ENCODE assay signal across 8 mouse cellular contexts in genomic region chrX:101641161-101641530, GRCm38 (mm10). TPM values are rescaled to one million over a fixed set of nuclear protein-coding genes. Genes with fewer than 3 reads are reported as not detected.
DNase-seq lines count a peak whose midpoint lies in the region; ATAC-seq and TF ChIP-seq lines count a peak whose summit lies in the region.

No protein-coding gene starts in this region.

- H3K27me3 ChIP-seq in heart, adult 2 months (ENCODE audit: control insufficient read depth, insufficient read depth, low read length): no peaks in the 10 kb centered on the region
- no peaks in the 10 kb centered on the region; the same call in 1 of the 2 replicates for H3K27me3 ChIP-seq in forebrain, embryonic 11.5 days (ENCODE audit: control insufficient read depth, insufficient read depth, low read length)
- peaks cover 30% of the 10 kb centered on the region for H3K27me3 ChIP-seq in liver, embryonic 12.5 days (replicated peaks)

- intact Hi-C loops in heart, adult 2 months (cut with DNase I): no loop called here

- no peak for ATAC-seq in forebrain, embryonic 11.5 days (replicated peaks; ENCODE audit: low FRiP score)
- no peak for ATAC-seq in liver, embryonic 12.5 days

- no peak for TF ChIP-seq POLR2A in heart, adult 2 months (IDR thresholded peaks at IDR 0.05; ENCODE audit: insufficient read depth, low read depth, low read length)

- TF ChIP-seq CTCF in heart, adult 2 months (IDR thresholded peaks at IDR 0.05): no peak

- WGBS in heart, adult 2 months: 8% methylated on average over 6 of the region's 6 CpGs
- 13% methylated on average over 6 of the region's 6 CpGs for WGBS in forebrain, embryonic 11.5 days
- 6% methylated on average over 6 of the region's 6 CpGs for WGBS in liver, embryonic 12.5 days (ENCODE audit: insufficient replicate concordance)

- no peak for TF ChIP-seq EP300 in heart, adult 2 months (IDR thresholded peaks at IDR 0.05; ENCODE audit: insufficient read depth, low read depth, low read length)

- H3K9ac ChIP-seq in heart, adult 2 months (ENCODE audit: low read depth, low read length): peak overlapping the region; percentile 86
- peak overlapping the region; percentile 87; the same call in 1 of the 2 replicates for H3K9ac ChIP-seq in forebrain, embryonic 11.5 days (ENCODE audit: low read length)
- peak overlapping the region; percentile 84 for H3K9ac ChIP-seq in liver, embryonic 12.5 days

- H3K4me2 ChIP-seq in forebrain, embryonic 11.5 days (ENCODE audit: low read depth, low read length, severe bottlenecking): peak overlapping the region; percentile 56; the same call in 1 of the 2 replicates
- peak overlapping the region; percentile 69 for H3K4me2 ChIP-seq in liver, embryonic 12.5 days

- H3K36me3 ChIP-seq in heart, adult 2 months (ENCODE audit: control insufficient read depth, insufficient read depth, low read length): peaks cover 12% of the 10 kb centered on the region
- H3K36me3 ChIP-seq in forebrain, embryonic 11.5 days (ENCODE audit: control insufficient read depth, insufficient read depth, low read length): no peaks in the 10 kb centered on the region; the same call in 1 of the 2 replicates
- peaks cover 24% of the 10 kb centered on the region for H3K36me3 ChIP-seq in liver, embryonic 12.5 days

- H3K4me3 ChIP-seq in heart, adult 2 months: peak overlapping the region; percentile 72
- H3K4me3 ChIP-seq in forebrain, embryonic 11.5 days (ENCODE audit: low read depth, low read length): peak overlapping the region; percentile 64
- peak overlapping the region; percentile 73 for H3K4me3 ChIP-seq in liver, embryonic 12.5 days

- H3K27ac ChIP-seq in heart, adult 2 months: peak overlapping the region; percentile 93
- peak overlapping the region; percentile 66; the same call in 1 of the 2 replicates for H3K27ac ChIP-seq in forebrain, embryonic 11.5 days (ENCODE audit: low read depth, low read length)
- peak overlapping the region; percentile 87 for H3K27ac ChIP-seq in liver, embryonic 12.5 days

- H3K9me3 ChIP-seq in forebrain, embryonic 11.5 days (ENCODE audit: control insufficient read depth, low read length): no peaks in the 10 kb centered on the region
- no peaks in the 10 kb centered on the region for H3K9me3 ChIP-seq in liver, embryonic 12.5 days (replicated peaks)

- no peak for DNase-seq in heart, adult 2 months
- DNase-seq in heart, adult 8-10 months (ENCODE audit: low spot score): no peak
- peak; percentile 23 for DNase-seq in 3T3-L1 (ENCODE audit: low read depth, low spot score)
- DNase-seq in forebrain, embryonic 11.5 days (ENCODE audit: low spot score): no peak
- DNase-seq in adrenal gland, postnatal 14 days: no peak
- no peak for DNase-seq in c-Kit-positive CD71-positive TER-119-positive erythroid progenitor cells, embryonic 14.5 days (ENCODE audit: low spot score)
- DNase-seq in right cerebral cortex, postnatal 25 days: no peak

- H3K4me1 ChIP-seq in heart, adult 2 months (ENCODE audit: control insufficient read depth, insufficient read depth, low read length): peaks cover 2% of the 10 kb centered on the region
- no peaks in the 10 kb centered on the region for H3K4me1 ChIP-seq in forebrain, embryonic 11.5 days (replicated peaks; ENCODE audit: control insufficient read depth, insufficient read depth, low read length)
- H3K4me1 ChIP-seq in liver, embryonic 12.5 days: peaks cover 17% of the 10 kb centered on the region

- H3K79me2 ChIP-seq in heart, adult 2 months (replicated peaks; ENCODE audit: control insufficient read depth, insufficient read depth, low read length): 0 out of 2 replicates have a peak, but pooled peaks cover 1% of the 10 kb centered on the region

RNA-seq across cellular contexts. Expression of gene Ogt, which starts 1.3 kb away (rescaled TPM):
- total RNA-seq in heart, adult 2 months (2021): 10 to 100 TPM; 51.0 to 53.1 TPM
- 52.4 and 113 TPM in 2 replicates for polyA plus RNA-seq in heart, adult 2 months (2012; rRNA removed)
- 10 to 100 TPM; 53.6 to 66.9 (median 60.0) TPM for total RNA-seq in heart, adult 8-10 months (2022)
- 215 and 230 TPM in 2 replicates for polyA plus RNA-seq in forebrain, embryonic 11.5 days (2014; fragmentation: Nextera tagmentation; extraction: Ambion mirVana)
- polyA plus RNA-seq in liver, embryonic 12.5 days (2016; fragmentation: Nextera tagmentation; extraction: Ambion mirVana): 67.4 and 68.9 TPM in 2 replicates
- total RNA-seq in adrenal gland, postnatal 14 days (2021): 154 and 179 TPM in 2 replicates
